Mouse (Mus musculus) forebrain, embryonic 11.5 days (tissue): ENCODE data around the gene Ncbp1. TPM values are rescaled to one million over a fixed set of nuclear protein-coding genes. Genes with fewer than 3 reads are reported as not detected.

Source experiments
- ATAC-seq: fragments of 200-750 bp; cut with Nextera tagmentation; replicated peaks from 2 replicates; pipeline ENCODE4 v1.8.0; 2017; ENCODE audit warnings: moderate TSS enrichment; ENCODE audit not compliant: low FRiP score
- DNase-seq: peaks from one replicate; pipeline ENCODE4 v3.0.0-alpha.2; 2017; ENCODE audit warnings: low spot score
- H3K27ac ChIP-seq: fragments of 300-500 bp; sonication (generic); 2 replicates; pipeline ENCODE4 v1.5.1; 2014; ENCODE audit warnings: low read depth, low read length
- H3K27me3 ChIP-seq: fragments of 300-500 bp; sonication (generic); 2 replicates; pipeline ENCODE4 v1.6.1; 2014; ENCODE audit warnings: mild to moderate bottlenecking, low read length, mixed read lengths; ENCODE audit not compliant: control insufficient read depth, insufficient read depth
- H3K36me3 ChIP-seq: fragments of 300-500 bp; sonication (generic); 2 replicates; pipeline ENCODE4 v1.6.1; 2014; ENCODE audit warnings: mild to moderate bottlenecking, low read length, moderate library complexity, mixed read lengths; ENCODE audit not compliant: control insufficient read depth, insufficient read depth
- H3K4me1 ChIP-seq: fragments of 300-500 bp; sonication (generic); replicated peaks from 2 replicates; pipeline ENCODE4 v1.6.1; 2014; ENCODE audit warnings: low read length, mixed read lengths; ENCODE audit not compliant: control insufficient read depth, insufficient read depth
- H3K4me2 ChIP-seq: fragments of 300-500 bp; sonication (generic); 2 replicates; pipeline ENCODE4 v1.6.1; 2014; ENCODE audit warnings: low read depth, mild to moderate bottlenecking, low read length, moderate library complexity, mixed read lengths; ENCODE audit not compliant: severe bottlenecking
- H3K4me3 ChIP-seq: fragments of 300-500 bp; sonication (generic); 2 replicates; pipeline ENCODE4 v1.5.1; 2014; ENCODE audit warnings: low read depth, low read length
- H3K9ac ChIP-seq: fragments of 300-500 bp; sonication (generic); 2 replicates; pipeline ENCODE4 v1.6.1; 2014; ENCODE audit warnings: low read length
- H3K9me3 ChIP-seq: fragments of 300-500 bp; sonication (generic); 2 replicates; pipeline ENCODE4 v1.6.1; 2016; ENCODE audit warnings: low read length, mixed read lengths; ENCODE audit not compliant: control insufficient read depth
- WGBS: fragments of 180-500 bp; shearing (Covaris S2); extraction: QIAGEN DNeasy Blood & Tissue Kit; methylation state at CpG from one replicate; pipeline ENCODE4 v1.1.7; 2014; 5-methylcytosine and 5-hydroxymethylcytosine counted together
- polyA plus RNA-seq: library from polyadenylated mRNA; unstranded; fragments of >200 nt; fragmentation: Nextera tagmentation; extraction: Ambion mirVana; gene quantifications from 2 replicates; pipeline ENCODE4 v1.2.1, GENCODE M21; 2014

Ncbp1 gene
- polyA plus RNA-seq, 1 experiment from 2014 or later = 147 TPM

DNA sequence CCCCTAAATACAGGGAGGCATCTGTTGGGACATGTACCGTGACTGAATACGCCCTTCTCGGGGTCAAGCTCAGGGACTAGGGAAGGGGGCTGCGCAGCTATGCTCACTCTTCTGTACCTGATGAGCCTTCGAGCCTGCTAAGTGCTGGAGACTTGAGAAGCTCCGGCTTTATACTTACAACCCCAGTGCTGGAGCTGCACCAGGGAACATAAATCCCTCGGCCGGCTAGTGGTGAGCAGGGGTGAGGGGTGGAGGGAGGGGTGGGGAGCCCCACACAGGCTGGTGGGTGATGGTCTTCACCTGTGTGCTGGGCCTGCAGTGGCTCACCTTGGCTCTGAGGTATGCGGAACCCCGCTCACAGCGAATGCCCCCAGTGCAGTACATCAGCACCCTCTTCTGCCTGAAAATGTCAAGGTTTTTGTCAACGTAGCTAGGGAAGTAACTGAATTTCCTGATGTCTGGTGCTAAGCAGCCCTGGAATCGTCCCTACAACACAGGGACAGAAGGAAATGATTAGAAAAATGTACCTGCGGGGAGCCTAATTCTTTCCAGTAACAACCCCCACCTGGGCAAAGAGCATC lies 18.8 kb upstream of the Ncbp1 start:
- no peak overlapping the region for H3K9ac ChIP-seq
- no peaks in the 10 kb centered on the region for H3K4me1 ChIP-seq
- no peak for DNase-seq
- no peak overlapping the region for H3K4me3 ChIP-seq
- no peak overlapping the region for H3K4me2 ChIP-seq
- no peaks in the 10 kb centered on the region for H3K9me3 ChIP-seq
- ATAC-seq = no peak
- no peak overlapping the region for H3K27ac ChIP-seq
- no peaks in the 10 kb centered on the region for H3K27me3 ChIP-seq
- 91% methylated on average over 14 of the region's 14 CpGs for WGBS
- peaks cover 20% of the 10 kb centered on the region; the same call in 1 of the 2 replicates for H3K36me3 ChIP-seq

DNA sequence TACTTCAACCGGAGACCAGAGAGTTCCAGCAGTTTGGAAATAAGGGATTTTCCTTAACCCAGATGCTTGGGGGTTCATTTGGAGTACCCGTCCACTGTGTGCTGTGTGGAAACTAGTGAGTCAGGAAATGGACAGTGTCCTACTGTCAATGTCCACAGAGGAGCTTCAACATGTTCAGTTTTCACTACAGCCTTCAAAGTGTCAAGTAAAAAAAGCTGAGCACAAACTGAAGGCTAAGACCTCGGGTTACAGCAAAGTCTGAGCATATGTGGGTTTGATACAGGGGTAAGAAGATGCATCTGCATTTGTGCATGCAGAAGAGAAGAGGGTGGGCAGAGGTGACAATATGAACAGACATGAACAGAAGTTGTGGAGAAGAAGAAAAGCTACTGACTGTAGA lies 17.6 kb upstream of the Ncbp1 start:
- Histone ChIP-seq H3K27me3 (no peaks in the 10 kb centered on the region), H3K36me3 (peaks cover 19% of the 10 kb centered on the region; the same call in 1 of the 2 replicates), H3K4me1 (no peaks in the 10 kb centered on the region), H3K27ac (no peak overlapping the region), H3K4me2 (no peak overlapping the region), H3K9ac (no peak overlapping the region), H3K9me3 (no peaks in the 10 kb centered on the region), H3K4me3 (no peak overlapping the region)
- 89% methylated on average over 3 of the region's 3 CpGs for WGBS
- DNase-seq (no peak), ATAC-seq (no peak)

DNA sequence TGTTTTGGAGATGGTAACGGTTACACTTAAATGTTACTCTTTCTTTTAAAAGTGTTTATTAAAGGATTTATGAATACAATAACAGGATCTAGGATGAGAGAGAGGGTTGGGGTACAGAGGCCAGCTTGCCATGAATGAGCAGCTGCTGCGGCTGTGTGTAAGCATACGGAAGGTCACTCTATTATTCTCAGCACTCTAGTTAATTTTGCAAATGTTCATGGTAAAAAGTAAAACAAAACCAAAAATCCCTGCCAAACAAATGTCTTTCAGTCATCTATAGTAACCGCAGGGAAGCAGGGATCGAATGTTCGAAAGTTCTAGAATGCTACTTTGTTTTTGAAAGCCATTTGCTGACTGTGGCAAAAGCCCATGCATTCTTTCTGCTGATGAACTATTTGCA lies 15.1 kb upstream of the Ncbp1 start:
- no peak overlapping the region for H3K9ac ChIP-seq
- WGBS = 94% methylated on average over 6 of the region's 6 CpGs
- H3K36me3 ChIP-seq = peaks cover 12% of the 10 kb centered on the region

DNA sequence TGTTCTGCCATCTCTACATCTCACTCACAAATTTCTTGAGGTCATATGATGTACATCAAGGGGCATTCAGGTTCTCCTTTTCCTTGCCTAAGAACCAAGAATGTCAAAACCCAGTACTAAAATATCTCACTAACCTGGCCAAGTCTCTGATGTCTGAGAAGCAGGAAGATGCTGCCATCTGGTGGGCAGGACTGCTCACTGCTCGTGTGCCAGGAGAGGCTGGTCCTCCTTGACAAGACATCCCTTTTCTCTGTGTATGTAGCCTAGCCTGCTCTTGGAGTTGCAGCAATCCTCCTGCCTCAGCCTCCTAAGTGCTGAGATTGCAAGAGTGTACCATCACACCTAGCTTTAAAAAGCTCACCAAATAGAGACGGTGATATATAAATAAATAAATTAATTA lies 11.9 kb upstream of the Ncbp1 start:
- no peaks in the 10 kb centered on the region for H3K27me3 ChIP-seq
- peaks cover 14% of the 10 kb centered on the region for H3K36me3 ChIP-seq
- H3K4me2 ChIP-seq = no peak overlapping the region
- H3K4me1 ChIP-seq = no peaks in the 10 kb centered on the region
- H3K9ac ChIP-seq = no peak overlapping the region
- no peaks in the 10 kb centered on the region for H3K9me3 ChIP-seq
- no peak overlapping the region for H3K27ac ChIP-seq
- DNase-seq = peak; percentile 73
- WGBS = 45% methylated on average over 2 of the region's 2 CpGs
- no peak overlapping the region for H3K4me3 ChIP-seq
- ATAC-seq = no peak

More for the DNA sequence above, 15.1 kb upstream of the Ncbp1 start:
- no peak for ATAC-seq
- no peak for DNase-seq
- Histone ChIP-seq H3K4me1 (no peaks in the 10 kb centered on the region), H3K27me3 (no peaks in the 10 kb centered on the region), H3K4me3 (no peak overlapping the region), H3K9me3 (no peaks in the 10 kb centered on the region), H3K27ac (no peak overlapping the region), H3K4me2 (no peak overlapping the region)

DNA sequence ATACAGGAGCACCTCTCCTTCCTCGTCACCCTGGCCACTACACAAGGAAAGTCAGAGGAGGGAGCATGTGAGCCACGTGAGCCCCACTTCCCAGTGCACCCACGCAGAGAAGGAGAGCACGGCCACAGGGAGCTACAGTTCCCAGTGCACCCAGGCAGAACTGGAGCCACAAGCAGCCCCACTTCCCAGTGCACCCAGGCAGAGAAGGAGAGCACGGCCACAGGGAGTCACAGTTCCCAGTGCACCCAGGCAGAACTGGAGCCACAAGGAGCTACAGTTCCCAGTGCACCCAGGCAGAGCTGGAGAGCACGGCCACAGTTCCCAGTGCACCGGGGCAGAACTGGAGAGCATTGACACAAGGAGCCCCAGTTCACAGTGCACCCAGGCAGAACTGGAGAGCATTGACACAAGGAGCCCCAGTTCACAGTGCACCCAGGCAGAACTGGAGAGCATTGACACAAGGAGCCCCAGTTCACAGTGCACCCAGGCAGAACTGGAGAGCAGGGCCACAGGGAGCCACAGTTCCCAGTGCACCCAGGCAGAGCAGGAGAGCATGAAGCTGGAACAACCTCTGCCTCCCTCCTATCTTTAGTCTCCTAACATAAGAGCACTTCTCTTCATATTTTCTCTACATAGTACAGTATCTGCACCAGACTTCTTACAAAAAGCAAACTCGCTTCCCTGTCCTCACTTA lies 9.0 kb upstream of the Ncbp1 start:
- H3K4me2 ChIP-seq = no peak overlapping the region
- no peak for DNase-seq
- no peaks in the 10 kb centered on the region for H3K27me3 ChIP-seq
- peaks cover 11% of the 10 kb centered on the region for H3K36me3 ChIP-seq
- no peak overlapping the region for H3K27ac ChIP-seq
- no peak overlapping the region for H3K4me3 ChIP-seq
- no peaks in the 10 kb centered on the region for H3K9me3 ChIP-seq
- H3K4me1 ChIP-seq = no peaks in the 10 kb centered on the region
- no peak overlapping the region for H3K9ac ChIP-seq
- WGBS = 92% methylated on average over 8 of the region's 8 CpGs
- ATAC-seq = no peak

DNA sequence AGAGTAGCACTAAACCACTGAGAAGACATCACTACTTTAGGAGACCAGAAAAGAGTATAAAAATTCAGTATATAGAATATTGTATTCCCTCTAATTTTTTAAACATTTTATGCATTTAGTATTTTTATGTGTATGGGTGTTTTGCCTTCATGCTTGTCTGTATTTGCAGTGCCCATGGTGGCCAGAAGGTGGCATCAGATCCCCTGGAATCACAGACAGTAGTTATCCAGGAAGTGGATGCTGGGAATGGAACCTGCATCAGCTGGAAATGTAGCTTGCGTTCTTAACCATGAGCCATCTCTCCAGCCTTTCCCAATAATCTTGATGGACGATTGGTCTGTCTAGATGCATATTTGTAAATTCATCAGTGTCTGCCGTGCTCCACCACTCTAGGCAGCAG lies 8.2 kb upstream of the Ncbp1 start:
- no peak for ATAC-seq
- WGBS = 77% methylated on average over 3 of the region's 3 CpGs

DNA sequence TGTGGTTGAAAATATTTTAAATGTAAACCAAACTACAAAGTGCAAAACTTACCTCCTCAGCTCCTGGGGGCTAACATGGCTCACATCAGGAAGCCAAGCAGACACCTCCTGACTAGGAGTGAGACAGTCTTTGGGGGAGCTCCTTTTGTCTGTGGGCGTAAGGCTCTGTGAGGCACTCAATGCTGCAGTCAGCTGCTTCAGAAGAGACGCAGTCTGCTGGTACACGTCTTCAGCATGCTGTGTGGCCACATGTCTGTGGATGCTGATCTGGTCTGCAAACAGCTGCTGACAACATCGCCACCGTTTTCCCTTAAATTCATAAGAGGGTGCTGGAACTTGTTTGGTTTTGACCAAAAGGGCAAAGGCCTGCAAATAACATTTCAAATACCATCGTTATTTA lies 6.6 kb upstream of the Ncbp1 start:
- no peaks in the 10 kb centered on the region for H3K9me3 ChIP-seq
- DNase-seq = no peak
- H3K4me3 ChIP-seq = no peak overlapping the region
- 91% methylated on average over 6 of the region's 6 CpGs for WGBS
- H3K4me2 ChIP-seq = no peak overlapping the region
- H3K27ac ChIP-seq = no peak overlapping the region
- no peak for ATAC-seq
- no peaks in the 10 kb centered on the region for H3K27me3 ChIP-seq
- no peaks in the 10 kb centered on the region for H3K4me1 ChIP-seq
- peaks cover 11% of the 10 kb centered on the region for H3K36me3 ChIP-seq
- no peak overlapping the region for H3K9ac ChIP-seq

More for the DNA sequence above, 8.2 kb upstream of the Ncbp1 start:
- Histone ChIP-seq H3K4me1 (no peaks in the 10 kb centered on the region), H3K36me3 (peaks cover 11% of the 10 kb centered on the region), H3K27ac (no peak overlapping the region), H3K9ac (no peak overlapping the region), H3K4me3 (no peak overlapping the region), H3K27me3 (no peaks in the 10 kb centered on the region), H3K9me3 (no peaks in the 10 kb centered on the region), H3K4me2 (no peak overlapping the region)
- DNase-seq = peak; percentile 75

DNA sequence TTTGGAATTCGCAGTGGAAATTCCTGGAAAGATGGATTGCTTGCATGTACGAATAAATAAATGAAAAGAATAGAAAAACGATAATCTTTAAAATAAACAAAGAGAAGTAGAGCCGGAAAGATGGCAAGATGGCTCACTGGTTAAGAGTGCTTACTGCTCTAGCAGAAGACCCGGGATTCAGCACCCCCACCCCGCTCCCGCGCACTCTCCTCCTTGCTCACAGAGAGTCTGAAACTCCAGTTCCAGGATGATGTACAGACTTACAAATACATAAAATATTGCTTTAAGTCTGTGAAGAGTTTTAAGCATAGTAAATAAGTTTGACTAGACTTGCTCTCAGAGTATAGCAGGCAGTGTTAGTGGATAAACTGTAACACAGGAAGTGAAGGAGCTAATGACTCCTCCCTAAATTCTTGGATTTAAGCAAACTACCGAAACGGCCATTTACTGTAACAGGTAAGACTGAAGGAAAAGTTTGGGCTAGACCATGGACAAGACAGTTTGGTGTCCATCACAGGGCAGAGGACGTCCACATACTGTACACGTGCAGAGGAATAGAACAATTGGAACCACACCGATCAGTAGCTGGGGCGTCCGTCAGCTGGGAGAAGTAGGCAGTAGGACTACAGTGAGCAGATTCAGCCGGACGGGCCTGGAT lies 655 bp upstream of the Ncbp1 start:
- DNase-seq = no peak
- peaks cover 5% of the 10 kb centered on the region for H3K4me1 ChIP-seq
- no peaks in the 10 kb centered on the region for H3K27me3 ChIP-seq
- peak overlapping the region; percentile 98 for H3K27ac ChIP-seq
- peak; percentile 83 for ATAC-seq
- H3K4me3 ChIP-seq = peak overlapping the region; percentile 92
- WGBS = 7% methylated on average over 17 of the region's 17 CpGs
- no peaks in the 10 kb centered on the region for H3K9me3 ChIP-seq
- H3K36me3 ChIP-seq = no peaks in the 10 kb centered on the region; the same call in 1 of the 2 replicates
- H3K9ac ChIP-seq = peak overlapping the region; percentile 96
- H3K4me2 ChIP-seq = peak overlapping the region; percentile 81
